Mouse (Mus musculus) MN1 (cell line): ENCODE results near the gene Dhrs9.
"Not testable (repeated sequence)": the region's sequence is repeated elsewhere in the genome, so short reads cannot be mapped to it uniquely, and the experiment has no call there.

ENCODE experiments used
- DNase-seq: peaks from one replicate; pipeline ENCODE4 v3.0.0-alpha.2; 2016; ENCODE audit warnings: low spot score

Dhrs9 gene

DNA sequence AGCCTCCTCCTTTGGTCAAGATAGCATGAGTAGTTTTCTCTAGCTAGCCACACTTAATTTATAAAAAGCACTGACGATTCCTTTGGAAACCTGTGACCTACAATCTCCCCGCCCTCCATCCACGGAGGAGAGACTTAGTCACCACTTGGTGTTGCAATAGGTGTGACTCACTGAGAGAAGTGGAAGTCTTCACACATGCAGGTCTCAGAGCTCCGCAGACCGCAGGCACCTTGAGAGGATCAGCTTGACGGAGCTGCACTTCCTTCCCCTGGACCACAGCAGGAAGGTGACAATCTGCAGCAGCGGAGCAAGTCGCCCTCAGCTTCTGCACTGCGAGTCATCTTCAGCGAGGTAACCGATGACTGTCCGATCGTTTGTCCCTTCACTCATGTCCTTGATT is at the start of gene Dhrs9:
Gene Dhrs9, plus strand, starts transcription at position 165 of the 400 bp plus-strand sequence.
- no peak for DNase-seq

DNA sequence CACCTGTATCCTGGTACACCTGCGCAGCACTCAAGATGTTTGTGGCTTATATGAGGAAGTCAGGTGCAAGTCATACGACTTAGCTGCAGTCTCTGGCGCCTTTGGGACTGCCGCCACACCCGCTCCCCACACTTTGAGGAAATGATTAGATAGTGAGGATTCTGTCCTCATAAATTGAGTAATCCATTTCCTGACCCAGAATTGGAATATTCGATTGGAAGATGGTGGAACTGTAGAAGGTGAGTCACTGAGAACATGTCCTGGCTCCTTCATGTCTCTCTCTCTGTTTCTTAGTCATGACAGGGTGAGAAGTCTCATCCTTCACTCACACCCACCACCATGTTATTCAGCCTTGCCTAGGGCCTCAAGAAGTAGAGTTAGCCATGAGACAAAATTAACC is 48.7 kb upstream of the Dhrs9 start:
- DNase-seq = not testable (repeated sequence)

DNA sequence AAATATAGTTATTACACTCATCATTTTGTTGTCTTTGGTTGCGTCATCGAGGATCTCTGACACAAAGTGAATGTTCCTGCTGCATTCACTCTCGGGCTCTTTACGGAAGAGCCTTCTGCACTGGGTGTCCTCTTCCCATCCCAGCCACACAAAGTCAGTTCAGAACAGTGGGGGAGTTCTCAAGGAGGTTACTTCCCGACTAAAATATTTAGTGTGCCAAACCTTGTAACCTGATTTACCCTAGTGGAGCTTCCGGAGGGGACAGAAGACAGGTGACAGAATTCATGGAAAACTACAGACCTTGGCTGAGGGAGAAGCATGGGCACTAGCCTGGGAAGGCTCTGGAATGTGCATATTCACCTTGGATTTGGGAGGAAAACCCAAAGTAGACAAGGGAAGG is 38.7 kb upstream of the Dhrs9 start:
- DNase-seq = no peak

DNA sequence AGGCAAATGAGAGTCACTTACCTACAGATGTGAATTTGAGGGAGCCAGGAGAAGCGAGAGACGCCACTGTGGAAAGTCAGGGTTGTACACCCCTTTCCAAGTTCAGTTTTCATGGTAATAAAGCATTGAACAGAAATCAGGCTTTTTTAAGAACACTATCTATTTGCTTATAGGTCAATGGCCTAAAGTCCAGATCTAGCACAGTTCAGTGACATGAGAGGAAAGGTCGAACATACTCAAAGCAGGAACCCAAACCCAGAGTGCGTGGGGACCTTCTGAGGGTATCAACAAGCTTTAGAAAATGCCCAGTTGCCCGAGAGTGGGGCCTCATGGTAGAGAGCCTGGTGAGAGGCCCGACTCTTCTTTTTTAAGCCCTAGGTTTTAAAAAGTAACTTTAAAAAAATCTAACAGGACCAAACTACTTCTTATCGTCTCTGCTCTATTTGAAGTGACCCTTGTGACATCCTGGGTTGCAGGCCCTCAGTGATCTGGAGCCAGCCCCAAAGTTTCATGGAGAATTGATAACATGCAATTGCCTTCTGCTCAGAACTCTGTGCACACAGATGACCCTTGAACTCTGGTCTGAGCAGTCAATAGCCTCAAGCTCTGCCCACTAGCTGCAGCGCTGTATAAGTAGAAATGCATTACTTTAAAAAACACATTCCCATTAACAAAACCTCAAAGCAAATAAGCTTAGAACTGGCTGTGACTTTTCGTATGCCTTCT is 37.6 kb upstream of the Dhrs9 start, which contains the start of gene Abcb11:
Gene Abcb11, minus strand, starts transcription at position 121 of the 726 bp plus-strand sequence.
- DNase-seq = no peak

DNA sequence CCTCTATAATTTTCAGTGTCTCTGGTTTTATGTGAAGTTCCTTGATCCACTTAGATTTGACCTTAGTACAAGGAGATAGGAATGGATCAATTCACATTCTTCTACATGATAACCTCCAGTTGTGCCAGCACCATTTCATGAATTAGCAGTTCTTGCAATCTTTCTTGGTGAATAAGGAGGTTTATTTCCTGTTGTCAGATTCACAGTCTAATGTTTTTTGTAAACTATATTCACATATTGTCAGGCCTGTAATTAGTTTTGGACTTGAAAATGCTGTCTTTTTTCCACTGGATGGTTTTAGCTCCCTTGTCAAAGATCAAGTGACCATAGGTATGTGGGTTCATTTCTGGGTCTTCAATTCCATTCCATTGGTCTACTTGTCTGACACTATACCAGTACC is 24.8 kb upstream of the Dhrs9 start:
- DNase-seq = not testable (repeated sequence)

DNA sequence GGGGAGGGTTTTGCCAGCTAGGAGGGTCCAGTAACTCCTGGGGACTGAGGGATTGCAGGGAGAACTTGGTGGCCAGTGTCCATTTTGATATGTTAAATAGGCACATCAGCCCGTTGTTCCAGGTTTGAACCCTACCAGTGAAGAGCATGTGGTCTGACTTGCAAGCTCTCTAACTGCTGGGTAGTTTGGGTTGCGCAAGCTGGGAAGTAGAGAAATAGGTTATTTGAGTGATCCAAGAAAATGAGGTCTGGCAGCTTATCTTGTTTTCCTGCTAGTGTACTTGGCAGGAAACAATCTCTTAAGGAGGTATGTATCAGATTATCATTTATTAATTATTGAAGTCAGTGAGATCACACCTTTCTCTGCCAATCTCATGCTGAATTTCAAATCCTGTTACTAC is 15.4 kb upstream of the Dhrs9 start:
- no peak for DNase-seq

DNA sequence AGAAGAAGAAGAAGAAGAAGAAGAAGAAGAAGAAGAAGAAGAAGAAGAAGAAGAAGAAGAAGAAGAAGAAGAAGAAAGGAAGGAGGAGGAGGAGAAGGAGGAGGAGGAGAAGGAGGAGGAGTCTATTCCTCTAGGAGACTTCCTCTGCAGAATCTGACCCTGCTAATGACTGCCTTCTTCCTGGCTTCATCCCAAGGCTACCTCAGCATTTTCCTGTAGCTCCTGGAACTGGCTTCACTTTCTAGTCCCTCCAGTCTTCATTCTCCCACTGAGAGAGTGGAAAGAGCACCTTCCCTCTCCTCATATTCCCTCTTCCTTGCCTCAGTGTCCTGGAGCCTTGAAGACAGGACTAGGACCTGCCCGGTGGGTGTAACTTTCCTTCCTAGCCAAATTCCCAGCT is 15.0 kb upstream of the Dhrs9 start:
- DNase-seq = no peak

DNA sequence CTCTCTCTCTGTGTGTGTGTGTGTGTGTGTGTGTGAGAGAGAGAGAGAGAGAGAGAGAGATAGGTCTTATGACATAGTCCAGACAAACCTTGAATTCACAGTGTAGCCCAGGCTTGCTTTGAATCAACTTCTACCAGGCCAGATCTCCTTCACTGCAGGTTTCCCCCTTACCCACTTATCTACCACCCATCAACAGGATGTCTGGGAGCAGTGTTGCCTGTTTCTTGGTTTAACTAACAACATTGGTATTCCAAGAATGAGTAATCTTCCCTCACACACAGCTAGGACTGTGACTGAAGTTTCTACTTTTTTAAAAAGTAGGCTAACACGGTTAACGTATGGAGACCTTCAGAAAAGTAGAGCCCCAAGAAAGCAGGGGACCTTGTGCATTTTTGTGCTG is 3.5 kb upstream of the Dhrs9 start:
- DNase-seq = no peak

DNA sequence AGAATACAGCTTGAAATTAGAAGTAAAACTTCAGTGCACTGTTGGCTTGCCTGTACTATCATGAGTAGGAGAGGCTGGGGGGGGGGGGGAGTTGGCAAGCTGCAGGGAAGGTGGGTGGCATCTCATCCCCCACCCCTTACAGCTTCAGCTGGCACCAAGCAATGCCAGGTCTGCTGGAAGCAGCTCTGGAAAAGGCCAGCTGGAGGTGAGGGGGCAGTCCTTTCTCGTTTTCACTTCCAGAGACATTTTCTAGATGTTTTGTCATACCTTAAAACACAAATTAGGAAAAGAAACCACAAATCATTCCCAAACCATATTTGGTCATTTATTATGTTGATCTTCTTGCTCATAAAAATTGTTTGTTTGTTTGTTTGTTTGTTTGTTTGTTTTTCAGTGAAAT is 444 bp upstream of the Dhrs9 start:
- no peak for DNase-seq

DNA sequence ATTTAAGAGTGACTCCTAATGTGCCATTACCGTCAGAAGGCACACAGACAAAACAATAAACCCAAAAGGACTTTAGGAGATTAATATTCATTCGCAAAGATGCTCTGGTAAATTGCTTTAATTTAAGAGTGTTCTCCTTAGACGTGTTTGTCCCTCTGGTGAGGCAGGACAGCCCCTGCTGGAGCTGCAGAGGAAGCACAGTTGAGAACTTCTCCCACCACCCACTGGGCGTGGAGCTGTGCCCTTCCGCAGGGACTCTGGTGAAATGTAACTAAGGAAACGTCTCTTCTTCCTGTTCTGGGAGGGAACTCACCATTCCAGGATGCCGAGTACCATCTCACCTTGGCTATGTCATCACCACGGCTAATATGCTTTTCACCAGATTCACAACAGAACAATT is 1.5 kb downstream of the Dhrs9 start:
- no peak for DNase-seq

DNA sequence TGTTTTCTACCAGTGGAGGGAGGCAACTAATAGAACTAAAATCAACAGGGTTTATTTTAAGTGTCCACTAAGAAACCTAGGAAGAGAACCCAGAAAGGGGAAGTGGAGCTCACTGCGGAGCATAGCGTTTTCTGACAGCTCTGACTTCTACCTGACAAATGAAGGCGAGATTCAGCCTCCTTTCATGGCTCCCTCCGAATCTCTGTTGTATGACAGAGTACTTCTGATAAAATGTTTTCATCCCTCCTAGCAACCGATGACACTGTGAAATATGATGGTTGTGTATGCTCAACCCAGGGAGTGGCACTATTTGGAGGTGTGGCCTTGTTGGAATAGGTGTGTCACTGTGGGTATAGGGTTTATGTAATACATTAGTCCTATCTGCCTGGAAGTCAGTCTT is 2.6 kb downstream of the Dhrs9 start:
- DNase-seq = no peak

DNA sequence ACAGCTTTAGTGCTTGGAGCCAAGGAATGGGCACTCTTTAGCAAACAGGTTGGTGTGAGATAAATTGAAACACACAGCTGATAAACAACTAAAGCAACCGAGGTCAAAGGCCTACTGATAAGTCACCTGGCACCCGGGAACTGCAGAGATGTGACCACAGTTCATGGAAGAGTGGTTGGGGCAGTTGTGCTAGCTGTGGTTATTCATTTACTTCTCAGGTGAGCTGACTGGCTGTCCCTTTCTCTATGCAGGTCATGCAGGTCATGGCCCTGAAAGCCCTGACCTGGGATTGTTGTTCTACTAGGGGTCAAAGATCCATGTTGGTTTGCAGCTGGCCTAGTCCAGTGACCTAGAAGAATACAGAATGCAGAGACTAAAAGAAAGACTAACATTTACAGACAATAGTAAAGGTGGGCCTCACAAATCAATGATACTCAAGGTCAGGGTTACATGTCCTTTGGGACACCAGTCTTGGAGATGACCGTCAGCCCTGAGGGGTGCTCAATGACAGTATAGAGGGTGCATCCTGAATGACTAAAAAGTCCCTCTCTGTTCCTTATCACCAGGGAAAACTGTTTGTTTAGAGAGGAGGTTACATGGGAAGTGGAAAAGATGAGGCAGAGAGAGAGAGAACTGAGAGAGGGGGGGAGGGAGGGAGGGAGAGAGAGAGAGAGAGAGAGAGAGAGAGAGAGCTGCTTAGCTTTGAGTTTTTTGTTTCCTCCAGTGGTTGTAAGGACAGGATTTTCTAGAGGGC is 6.0 kb downstream of the Dhrs9 start:
- DNase-seq = no peak

DNA sequence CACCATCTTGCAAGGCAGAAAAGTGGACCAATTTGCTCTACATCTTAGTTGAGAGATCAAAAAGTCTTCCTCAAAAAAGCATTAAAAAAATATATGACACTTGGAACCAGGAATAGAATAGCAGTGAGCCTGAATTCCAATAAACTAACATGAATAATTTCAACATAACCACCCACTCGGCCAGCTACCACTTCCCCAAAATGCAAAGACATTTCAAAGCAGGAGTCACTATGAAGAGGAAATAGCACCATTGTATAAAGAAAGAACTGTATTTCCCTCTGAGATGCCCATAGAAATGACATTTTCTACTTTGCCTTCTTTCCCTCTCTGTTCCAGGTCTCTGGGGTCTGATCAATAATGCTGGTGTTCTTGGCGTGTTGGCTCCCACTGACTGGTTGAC is 13.7 kb downstream of the Dhrs9 start:
- DNase-seq = no peak

DNA sequence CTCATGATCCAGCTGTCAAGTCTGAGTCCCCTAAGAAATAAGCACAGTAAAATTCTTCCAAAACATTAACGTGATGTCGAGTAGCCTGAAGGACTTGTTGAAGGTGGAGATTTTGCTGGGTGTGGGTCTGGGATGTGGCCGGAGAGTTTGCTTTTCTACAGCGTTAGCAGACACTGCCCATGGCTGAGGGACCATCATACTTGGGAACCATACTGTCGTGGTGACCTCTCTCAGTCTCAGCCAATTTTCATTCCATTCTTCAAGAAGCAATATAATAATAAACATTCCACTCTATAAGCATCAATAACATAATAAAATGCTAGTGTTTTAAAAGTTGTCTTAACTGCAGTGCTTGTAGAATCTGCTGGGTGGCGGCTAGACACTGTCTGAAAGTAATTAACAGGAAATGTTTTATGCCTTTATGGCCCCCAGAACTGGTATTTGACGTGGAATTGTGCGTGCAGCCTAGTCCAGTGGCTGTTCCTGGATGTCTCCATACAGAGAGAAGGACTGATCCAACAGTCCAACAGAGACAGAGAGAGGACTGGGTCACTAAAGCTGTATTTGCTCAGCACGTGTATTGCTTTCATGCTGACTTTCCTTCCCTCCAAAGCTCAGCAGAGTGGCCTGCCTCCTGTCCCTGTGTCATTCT is 15.5 kb downstream of the Dhrs9 start:
- DNase-seq = no peak

DNA sequence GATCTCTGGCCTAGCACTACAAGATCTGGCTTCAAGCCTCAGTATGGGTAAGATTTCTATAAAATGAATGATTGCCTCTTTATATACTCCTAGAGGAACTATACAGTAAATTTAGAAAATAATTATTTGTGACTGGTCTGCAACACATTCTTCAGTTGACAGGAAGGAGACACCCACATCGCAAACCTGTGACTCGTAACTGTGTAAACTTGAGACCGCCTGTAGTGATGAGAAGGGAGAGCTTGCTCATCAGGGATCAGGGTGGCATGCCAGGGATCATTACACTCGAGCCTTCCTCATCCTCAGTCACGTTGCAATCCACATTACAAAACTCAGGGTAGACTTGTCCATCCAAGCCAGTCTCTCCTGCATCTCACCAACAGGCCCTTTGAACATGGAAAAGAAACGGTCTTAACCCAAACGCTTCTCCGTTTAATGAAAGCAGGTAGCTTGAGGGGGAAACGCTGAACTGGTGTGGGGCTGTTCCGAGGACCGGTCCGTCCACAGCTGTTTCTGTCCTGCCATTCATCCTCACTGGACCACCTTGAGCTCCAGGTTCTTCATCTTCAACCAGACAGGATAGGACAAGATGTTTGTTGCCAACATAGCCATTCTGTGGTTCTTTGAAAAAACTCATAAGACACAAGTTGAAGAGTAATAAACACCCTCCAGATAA is 16.7 kb downstream of the Dhrs9 start:
- no peak for DNase-seq

DNA sequence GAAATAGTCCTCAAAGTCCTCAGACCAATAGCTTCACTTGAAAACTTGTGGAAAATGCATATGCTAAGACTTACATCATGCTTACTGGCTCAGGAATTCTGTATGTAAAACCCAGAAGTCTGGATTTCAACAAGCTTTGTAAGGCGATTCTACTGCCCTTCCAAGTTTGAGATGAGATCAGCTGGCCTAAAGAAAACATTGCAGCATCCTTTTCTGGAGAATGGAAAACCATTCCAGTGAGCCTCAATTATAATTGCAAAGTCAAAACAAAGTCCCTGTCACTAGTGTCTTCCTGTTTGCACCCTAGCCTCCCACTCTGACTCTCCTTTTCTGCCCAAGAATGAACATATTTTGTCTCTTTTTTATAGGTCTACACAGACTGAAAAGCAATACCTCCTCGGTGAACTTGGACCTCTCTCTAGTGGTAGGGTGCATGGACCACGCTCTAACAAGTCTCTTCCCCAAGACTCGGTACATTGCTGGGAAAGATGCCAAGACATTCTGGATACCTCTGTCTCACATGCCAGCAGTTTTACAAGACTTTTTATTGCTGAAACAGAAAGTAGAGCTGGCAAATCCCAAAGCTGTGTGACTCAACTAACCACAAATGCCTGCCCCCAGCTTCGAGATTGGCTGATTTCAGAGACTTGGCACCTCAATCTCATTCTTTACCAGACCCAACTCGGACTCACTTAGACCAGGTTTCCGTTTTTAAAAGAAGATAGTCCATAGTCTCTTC is 20.8 kb downstream of the Dhrs9 start:
- DNase-seq = no peak

DNA sequence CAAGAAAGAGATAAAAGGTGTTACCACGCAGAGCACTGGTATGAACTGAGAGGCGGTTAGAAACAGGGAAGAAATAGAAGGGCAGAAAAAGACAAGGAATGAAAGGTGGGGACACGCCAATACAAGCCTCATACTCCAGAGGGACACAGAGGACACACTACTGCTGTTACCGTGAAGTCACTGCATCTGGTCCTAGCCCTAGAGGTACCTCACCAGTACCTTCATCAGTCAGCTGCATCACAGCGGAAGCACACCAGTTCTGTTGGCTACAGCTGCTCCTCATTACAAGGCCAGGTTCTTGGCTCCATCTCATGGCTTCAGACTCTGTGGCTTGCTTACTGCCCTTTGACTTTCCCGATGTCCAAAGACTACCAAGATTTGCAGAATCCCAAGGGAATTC is 21.6 kb downstream of the Dhrs9 start:
- no peak for DNase-seq

DNA sequence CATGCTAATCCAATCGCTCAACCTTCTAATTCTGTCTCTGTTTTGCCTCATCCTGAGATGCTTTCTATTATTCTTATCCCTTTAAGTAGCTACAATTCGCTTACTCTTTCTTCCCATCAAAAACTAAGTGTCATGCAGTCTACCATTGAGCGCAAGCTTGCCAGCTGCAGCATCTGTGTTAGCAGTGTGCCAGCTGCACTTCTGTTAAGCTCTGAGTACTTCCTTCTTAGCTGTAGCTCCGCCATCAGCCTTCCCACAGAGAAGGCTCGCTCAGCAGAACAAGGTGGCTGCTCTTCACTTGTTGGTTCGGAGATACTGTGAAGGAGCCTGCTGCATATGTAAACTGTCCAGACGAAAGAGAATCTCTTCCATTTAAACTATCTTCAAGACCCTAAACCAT is 22.1 kb downstream of the Dhrs9 start:
- DNase-seq = no peak

DNA sequence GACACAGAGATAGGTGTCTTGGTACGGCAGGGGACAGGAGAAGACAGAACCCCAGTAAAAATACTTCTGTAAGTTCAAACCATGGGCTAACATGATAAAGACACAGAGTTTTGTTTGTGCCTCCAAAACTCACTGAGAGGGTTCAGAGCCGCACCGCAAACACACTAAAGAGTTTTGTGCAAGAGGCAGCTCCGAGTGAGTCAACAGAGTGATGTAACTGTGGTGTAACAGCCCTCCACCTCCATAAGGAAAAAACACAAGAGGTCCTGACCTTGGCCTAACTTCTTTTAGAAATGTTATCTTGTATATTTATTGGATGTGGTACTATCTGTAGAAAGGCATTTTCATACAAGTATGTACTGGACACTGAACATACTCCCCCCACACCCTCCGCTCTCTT is 25.4 kb downstream of the Dhrs9 start:
- DNase-seq = no peak

DNA sequence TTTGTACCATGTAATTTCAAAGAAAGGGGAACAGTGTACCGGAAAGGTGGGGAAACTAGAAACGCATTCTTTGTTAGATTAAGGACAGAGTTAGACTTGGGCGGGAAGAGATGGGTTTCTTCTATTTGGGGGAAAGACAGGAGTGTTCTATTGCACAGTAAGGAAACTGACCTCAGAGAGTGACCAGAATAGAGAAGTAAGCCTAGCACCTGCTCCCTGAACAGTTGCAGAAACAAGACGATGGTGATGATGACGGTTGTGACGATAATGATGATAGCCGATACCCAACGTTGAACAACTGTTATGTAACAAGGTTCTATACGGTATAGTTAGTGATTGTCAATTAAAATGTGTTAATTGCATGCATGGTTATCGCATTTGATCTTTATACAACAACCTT is 34.3 kb downstream of the Dhrs9 start:
- no peak for DNase-seq

DNA sequence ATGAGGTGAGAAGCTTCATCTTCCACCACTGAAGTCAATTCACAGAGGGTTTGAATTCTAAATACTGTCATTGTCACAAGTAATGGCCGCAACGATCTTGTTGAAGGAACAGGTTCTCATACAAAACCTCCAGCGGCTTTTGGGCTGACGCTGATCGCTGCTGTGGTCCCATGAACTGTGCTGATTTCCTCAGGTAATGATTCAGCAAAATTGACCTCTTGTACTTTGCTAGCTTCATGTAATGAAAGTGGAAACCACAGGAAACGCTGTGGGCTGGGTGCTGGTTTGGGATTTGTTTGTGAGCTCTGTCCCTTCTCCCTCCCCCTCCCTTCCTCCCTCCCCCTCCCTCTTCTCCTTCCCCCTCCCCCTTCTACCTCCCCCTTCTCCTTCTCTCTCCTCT is 34.8 kb downstream of the Dhrs9 start:
- no peak for DNase-seq

DNA sequence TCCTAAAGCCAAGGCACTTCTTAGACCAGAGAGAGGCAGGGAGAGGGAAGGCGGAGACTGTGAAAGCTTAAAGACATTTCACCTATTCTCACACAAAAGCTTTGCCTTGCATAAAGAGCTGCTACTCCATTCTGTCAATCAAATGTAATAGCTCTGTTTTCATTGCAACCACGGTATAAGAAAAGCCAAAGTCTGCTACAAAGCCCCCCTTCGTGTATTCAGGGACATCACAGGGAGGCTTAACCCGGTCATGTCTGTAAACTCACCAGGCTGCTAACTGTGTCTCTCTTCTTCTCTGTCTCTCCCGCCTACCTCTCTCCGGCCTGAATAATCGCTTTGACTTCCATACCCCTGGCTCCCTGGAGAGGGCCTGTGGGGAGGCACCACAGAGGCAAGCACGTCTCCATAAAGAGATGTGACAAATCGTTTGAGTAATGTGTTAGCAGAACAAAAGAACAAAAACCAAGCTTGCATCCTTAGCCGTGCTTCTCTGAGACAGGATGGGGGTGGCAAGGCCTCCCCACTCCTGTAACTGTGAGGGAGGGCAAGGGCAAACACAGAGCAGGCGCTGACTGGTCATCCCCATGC is 38.1 kb downstream of the Dhrs9 start:
- no peak for DNase-seq
